Mouse (Mus musculus) midbrain, embryonic 15.5 days (tissue): ENCODE measurements around the gene Pdhx. TPM values are rescaled to one million over a fixed set of nuclear protein-coding genes. Genes with fewer than 3 reads are reported as not detected.

Experiments used
- ATAC-seq: fragments of 200-750 bp; cut with Nextera tagmentation; replicated peaks from 2 replicates; pipeline ENCODE4 v1.8.0; 2017; ENCODE audit warnings: moderate TSS enrichment
- H3K27ac ChIP-seq: fragments of 300-500 bp; sonication (generic); 2 replicates; pipeline ENCODE4 v1.5.1; 2015; ENCODE audit warnings: mild to moderate bottlenecking, inconsistent platforms
- H3K27me3 ChIP-seq: fragments of 300-500 bp; sonication (generic); replicated peaks from 2 replicates; pipeline ENCODE4 v1.6.1; 2015; ENCODE audit warnings: inconsistent platforms
- H3K36me3 ChIP-seq: fragments of 300-500 bp; sonication (generic); replicated peaks from 2 replicates; pipeline ENCODE4 v1.6.1; 2015; ENCODE audit warnings: inconsistent platforms
- H3K4me1 ChIP-seq: fragments of 300-500 bp; sonication (generic); 2 replicates; pipeline ENCODE4 v1.6.1; 2015; ENCODE audit warnings: inconsistent platforms
- H3K4me2 ChIP-seq: fragments of 300-500 bp; sonication (generic); 2 replicates; pipeline ENCODE4 v1.6.1; 2015; ENCODE audit warnings: inconsistent platforms, mild to moderate bottlenecking, moderate library complexity
- H3K4me3 ChIP-seq: fragments of 300-500 bp; sonication (generic); 2 replicates; pipeline ENCODE4 v1.5.1; 2015; ENCODE audit warnings: mild to moderate bottlenecking, inconsistent platforms
- H3K9ac ChIP-seq: fragments of 300-500 bp; sonication (generic); 2 replicates; pipeline ENCODE4 v1.6.1; 2015; ENCODE audit warnings: mild to moderate bottlenecking, inconsistent platforms
- H3K9me3 ChIP-seq: fragments of 300-500 bp; sonication (generic); 2 replicates; pipeline ENCODE4 v1.6.1; 2016; ENCODE audit warnings: inconsistent platforms
- whole genome bisulfite sequencing: fragments of 180-500 bp; shearing (Covaris S2); methylation state at CpG from one replicate; pipeline ENCODE4 v1.1.7; 2015; ENCODE audit warnings: mixed read lengths; 5-methylcytosine and 5-hydroxymethylcytosine counted together
- polyA plus RNA-seq: library from polyadenylated mRNA; unstranded; fragments of >200 nt; fragmentation: Nextera tagmentation; extraction: Ambion mirVana; gene quantifications from 2 replicates; pipeline ENCODE4 v1.2.1, GENCODE M21; 2015

The Pdhx gene
- polyA plus RNA-seq, 1 experiment from 2014 or later: 66.2 TPM

GRCm38 (mm10) chr2:103004599-103004998 is 68.7 kb downstream of the Pdhx start:
- Histone ChIP-seq H3K4me3 (no peak overlapping the region), H3K27me3 (no peaks in the 10 kb centered on the region), H3K4me2 (no peak overlapping the region), H3K27ac (no peak overlapping the region), H3K9ac (no peak overlapping the region), H3K36me3 (no peaks in the 10 kb centered on the region), H3K9me3 (no peaks in the 10 kb centered on the region), H3K4me1 (no peaks in the 10 kb centered on the region)
- no peak for ATAC-seq
- 50% methylated on average over 7 of the region's 7 CpGs for WGBS

- no peaks in the 10 kb centered on the region for H3K9me3 ChIP-seq
- 77% methylated on average over 6 of the region's 6 CpGs for WGBS
- H3K9ac ChIP-seq: no peak overlapping the region
- no peak for ATAC-seq
- H3K27ac ChIP-seq: no peak overlapping the region
- no peak overlapping the region for H3K4me3 ChIP-seq
- no peak overlapping the region for H3K4me2 ChIP-seq
- H3K36me3 ChIP-seq: no peaks in the 10 kb centered on the region
- no peaks in the 10 kb centered on the region for H3K27me3 ChIP-seq
- peaks cover 4% of the 10 kb centered on the region; the same call in 1 of the 2 replicates for H3K4me1 ChIP-seq
These were observed 74.1 kb downstream of the Pdhx start for GRCm38 (mm10) chr2:102999153-102999575.

- Histone ChIP-seq H3K4me1 (peaks cover 4% of the 10 kb centered on the region; the same call in 1 of the 2 replicates), H3K4me3 (no peak overlapping the region), H3K36me3 (no peaks in the 10 kb centered on the region), H3K9me3 (no peaks in the 10 kb centered on the region), H3K4me2 (no peak overlapping the region), H3K27me3 (no peaks in the 10 kb centered on the region), H3K9ac (no peak overlapping the region), H3K27ac (no peak overlapping the region)
- 9% methylated on average over 5 of the region's 5 CpGs for WGBS
- no peak for ATAC-seq
These were observed 75.0 kb downstream of the Pdhx start for GRCm38 (mm10) chr2:102998356-102998755.

- H3K4me1 ChIP-seq: peaks cover 4% of the 10 kb centered on the region; the same call in 1 of the 2 replicates
- WGBS: 63% methylated on average over 1 of the region's 1 CpGs
- no peak for ATAC-seq
These were observed 75.4 kb downstream of the Pdhx start for GRCm38 (mm10) chr2:102997874-102998273.

GRCm38 (mm10) chr2:102993841-102994607 is 79.3 kb downstream of the Pdhx start:
- H3K4me2 ChIP-seq: no peak overlapping the region
- no peak for ATAC-seq
- H3K9me3 ChIP-seq: no peaks in the 10 kb centered on the region
- peaks cover 4% of the 10 kb centered on the region; the same call in 1 of the 2 replicates for H3K4me1 ChIP-seq
- no peaks in the 10 kb centered on the region for H3K27me3 ChIP-seq
- no peak overlapping the region for H3K4me3 ChIP-seq
- 90% methylated on average over 3 of the region's 3 CpGs for WGBS
- no peak overlapping the region for H3K27ac ChIP-seq
- no peak overlapping the region for H3K9ac ChIP-seq
- H3K36me3 ChIP-seq: no peaks in the 10 kb centered on the region

More at GRCm38 (mm10) chr2:102997874-102998273, 75.4 kb downstream of the Pdhx start:
- Histone ChIP-seq H3K9ac (no peak overlapping the region), H3K27ac (no peak overlapping the region), H3K9me3 (no peaks in the 10 kb centered on the region), H3K4me3 (no peak overlapping the region), H3K27me3 (no peaks in the 10 kb centered on the region), H3K36me3 (no peaks in the 10 kb centered on the region), H3K4me2 (no peak overlapping the region)

GRCm38 (mm10) chr2:102992405-102992804 is 80.9 kb downstream of the Pdhx start:
- ATAC-seq: no peak
- Histone ChIP-seq H3K9ac (no peak overlapping the region), H3K4me3 (no peak overlapping the region), H3K27ac (no peak overlapping the region), H3K4me2 (no peak overlapping the region), H3K9me3 (no peaks in the 10 kb centered on the region), H3K4me1 (no peaks in the 10 kb centered on the region), H3K36me3 (no peaks in the 10 kb centered on the region), H3K27me3 (no peaks in the 10 kb centered on the region)
- 87% methylated on average over 6 of the region's 6 CpGs for WGBS

GRCm38 (mm10) chr2:102990301-102990702 is 83.0 kb downstream of the Pdhx start:
- no peaks in the 10 kb centered on the region for H3K27me3 ChIP-seq
- H3K9me3 ChIP-seq: no peaks in the 10 kb centered on the region
- H3K9ac ChIP-seq: no peak overlapping the region
- no peaks in the 10 kb centered on the region for H3K36me3 ChIP-seq
- H3K4me2 ChIP-seq: no peak overlapping the region
- H3K4me1 ChIP-seq: no peaks in the 10 kb centered on the region
- no peak for ATAC-seq
- WGBS: 77% methylated on average over 2 of the region's 2 CpGs
- H3K27ac ChIP-seq: no peak overlapping the region
- H3K4me3 ChIP-seq: no peak overlapping the region

- no peaks in the 10 kb centered on the region for H3K4me1 ChIP-seq
These were observed 83.9 kb downstream of the Pdhx start for GRCm38 (mm10) chr2:102989446-102989845.

GRCm38 (mm10) chr2:102987708-102988010 is 85.7 kb downstream of the Pdhx start:
- 95% methylated on average over 4 of the region's 4 CpGs for WGBS
- Histone ChIP-seq H3K4me2 (no peak overlapping the region), H3K27me3 (no peaks in the 10 kb centered on the region), H3K4me3 (no peak overlapping the region), H3K9ac (no peak overlapping the region), H3K9me3 (no peaks in the 10 kb centered on the region), H3K4me1 (no peaks in the 10 kb centered on the region), H3K36me3 (no peaks in the 10 kb centered on the region), H3K27ac (no peak overlapping the region)
- ATAC-seq: no peak

More at GRCm38 (mm10) chr2:102989446-102989845, 83.9 kb downstream of the Pdhx start:
- H3K4me3 ChIP-seq: no peak overlapping the region
- H3K9ac ChIP-seq: no peak overlapping the region
- H3K4me2 ChIP-seq: no peak overlapping the region
- no peak for ATAC-seq
- no peak overlapping the region for H3K27ac ChIP-seq
- WGBS: 100% methylated on average over 1 of the region's 1 CpGs
- no peaks in the 10 kb centered on the region for H3K9me3 ChIP-seq
- no peaks in the 10 kb centered on the region for H3K36me3 ChIP-seq
- H3K27me3 ChIP-seq: no peaks in the 10 kb centered on the region

GRCm38 (mm10) chr2:102986964-102987707 is 86.2 kb downstream of the Pdhx start:
- Histone ChIP-seq H3K9me3 (no peaks in the 10 kb centered on the region), H3K36me3 (no peaks in the 10 kb centered on the region), H3K4me1 (no peaks in the 10 kb centered on the region), H3K27ac (no peak overlapping the region), H3K27me3 (no peaks in the 10 kb centered on the region), H3K9ac (no peak overlapping the region), H3K4me3 (no peak overlapping the region), H3K4me2 (no peak overlapping the region)
- no peak for ATAC-seq
- WGBS: 91% methylated on average over 6 of the region's 6 CpGs

- 75% methylated on average over 3 of the region's 3 CpGs for WGBS
- Histone ChIP-seq H3K9ac (no peak overlapping the region), H3K4me1 (no peaks in the 10 kb centered on the region), H3K36me3 (no peaks in the 10 kb centered on the region), H3K4me2 (no peak overlapping the region), H3K27ac (no peak overlapping the region), H3K9me3 (no peaks in the 10 kb centered on the region), H3K27me3 (no peaks in the 10 kb centered on the region), H3K4me3 (no peak overlapping the region)
- no peak for ATAC-seq
These were observed 86.9 kb downstream of the Pdhx start for GRCm38 (mm10) chr2:102986424-102986823.

- no peak overlapping the region for H3K4me2 ChIP-seq
- no peaks in the 10 kb centered on the region for H3K4me1 ChIP-seq
- no peak for ATAC-seq
- no peaks in the 10 kb centered on the region for H3K27me3 ChIP-seq
- H3K36me3 ChIP-seq: no peaks in the 10 kb centered on the region
- H3K9ac ChIP-seq: no peak overlapping the region
- 87% methylated on average over 2 of the region's 2 CpGs for WGBS
- no peaks in the 10 kb centered on the region for H3K9me3 ChIP-seq
- no peak overlapping the region for H3K27ac ChIP-seq
- no peak overlapping the region for H3K4me3 ChIP-seq
These were observed 90.5 kb downstream of the Pdhx start for GRCm38 (mm10) chr2:102982822-102983221.
